Mouse (Mus musculus) MEL (cell line): ENCODE results near the gene Srd5a3.

ENCODE experiments used
- CHD2 ChIP-seq: IDR thresholded peaks from 2 replicates; pipeline ENCODE4 v1.6.1; 2011; ENCODE audit warnings: low read length, improper control_type of control experiment
- CTCF ChIP-seq, 3 experiments: IDR thresholded peaks in 2 of 3; conservative IDR thresholded peaks in 1 of 3; 2 replicates each; pipeline ENCODE4 v1.5.1; 2011 to 2012; ENCODE audit warnings: low read length in 3 of 3, low read depth in 2 of 3, mild to moderate bottlenecking in 2 of 3, improper control_type of control experiment in 1 of 3, inconsistent platforms in 1 of 3, mixed read lengths in 1 of 3, moderate library complexity in 1 of 3; ENCODE audit not compliant: control insufficient read depth in 1 of 3, insufficient read depth in 1 of 3, poor library complexity in 1 of 3, severe bottlenecking in 1 of 3
- E2F4 ChIP-seq: IDR thresholded peaks from 2 replicates; pipeline ENCODE4 v1.6.1; 2011; ENCODE audit warnings: low read depth, low read length, improper control_type of control experiment, borderline replicate concordance
- ELF1 ChIP-seq: IDR thresholded peaks from 2 replicates; pipeline ENCODE4 v1.6.1; 2014; ENCODE audit warnings: low read depth, mild to moderate bottlenecking, inconsistent platforms, low read length, improper control_type of control experiment, moderate library complexity
- JUND ChIP-seq: IDR thresholded peaks from 2 replicates; pipeline ENCODE4 v1.6.1; 2011; ENCODE audit warnings: low read depth, mild to moderate bottlenecking, improper control_type of control experiment, low read length
- MEF2A ChIP-seq: IDR thresholded peaks from 2 replicates; pipeline ENCODE4 v1.6.1; 2014; ENCODE audit warnings: low read depth, mild to moderate bottlenecking, inconsistent platforms, low read length, improper control_type of control experiment; ENCODE audit not compliant: poor library complexity, insufficient replicate concordance, severe bottlenecking; ENCODE audit errors: extremely low read depth
- MYC ChIP-seq: IDR thresholded peaks from 2 replicates; pipeline ENCODE4 v1.6.1; 2011; ENCODE audit warnings: low read depth, mild to moderate bottlenecking, low read length, improper control_type of control experiment, moderate library complexity
- NELFE ChIP-seq: IDR thresholded peaks from 2 replicates; pipeline ENCODE4 v1.6.1; 2011; ENCODE audit warnings: low read depth, low read length, improper control_type of control experiment
- POLR2A ChIP-seq, 2 experiments: IDR thresholded peaks; 2 replicates each; pipeline ENCODE4 v1.6.1; 2011 to 2012; ENCODE audit warnings: low read length in 2 of 2, mild to moderate bottlenecking in 2 of 2, control low read depth in 1 of 2, improper control_type of control experiment in 1 of 2, low read depth in 1 of 2, moderate library complexity in 1 of 2; ENCODE audit not compliant: control insufficient read depth in 1 of 2, insufficient read depth in 1 of 2, poor library complexity in 1 of 2
- POLR2AphosphoS5 ChIP-seq: IDR thresholded peaks from 2 replicates; pipeline ENCODE4 v1.6.1; 2012; ENCODE audit warnings: low read depth, borderline replicate concordance, mild to moderate bottlenecking, inconsistent platforms, low read length, moderate library complexity, mixed read lengths
- TAL1 ChIP-seq: IDR thresholded peaks from 2 replicates; pipeline ENCODE4 v1.6.1; 2012; ENCODE audit warnings: mild to moderate bottlenecking, inconsistent platforms, low read length, moderate library complexity, mixed read lengths
- ZC3H11A ChIP-seq: IDR thresholded peaks from 2 replicates; pipeline ENCODE4 v1.6.1; 2012; ENCODE audit warnings: low read depth, mild to moderate bottlenecking, inconsistent platforms, low read length, improper control_type of control experiment

DNA sequence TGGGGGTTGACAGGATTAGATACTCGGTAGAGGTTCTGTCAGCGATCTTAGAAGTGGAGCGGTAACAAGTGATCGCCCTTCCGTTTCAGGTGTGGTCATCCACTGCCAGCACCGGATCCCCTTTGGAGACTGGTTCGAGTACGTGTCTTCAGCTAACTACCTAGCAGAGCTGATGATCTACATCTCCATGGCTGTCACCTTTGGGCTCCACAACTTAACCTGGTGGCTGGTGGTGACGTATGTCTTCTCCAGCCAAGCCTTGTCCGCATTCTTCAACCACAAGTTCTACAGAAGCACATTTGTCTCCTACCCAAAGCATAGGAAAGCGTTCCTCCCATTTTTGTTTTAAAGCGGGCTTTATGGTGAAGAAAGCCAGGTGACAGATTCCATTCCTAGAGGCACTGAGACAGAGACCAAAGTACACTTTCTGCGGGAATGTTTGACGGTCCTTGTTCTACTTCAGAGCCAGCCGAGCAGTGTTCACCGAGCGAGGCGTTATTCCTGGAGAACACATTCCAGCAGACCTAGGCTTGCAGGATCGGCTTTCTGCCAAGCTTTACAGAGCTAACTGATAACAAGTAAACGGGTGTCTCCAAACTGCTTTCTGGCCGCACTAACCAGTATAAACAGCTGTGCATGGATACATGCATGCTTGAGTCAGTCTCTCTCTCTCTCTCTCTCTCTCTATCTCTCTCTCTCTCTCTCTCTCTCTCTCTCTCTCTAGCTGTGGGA is 14.5 kb downstream of the Srd5a3 start:
- TF ChIP-seq CTCF (IDR thresholded peaks at IDR 0.05 in 2 of 3, conservative IDR thresholded peaks at IDR 0.05 in 1 of 3; ENCODE audit: control insufficient read depth in 1 of 3, insufficient read depth in 1 of 3, low read depth in 2 of 3, low read length in 3 of 3, poor library complexity in 1 of 3, severe bottlenecking in 1 of 3) (no peak), POLR2A (IDR thresholded peaks at IDR 0.05; ENCODE audit: control insufficient read depth in 1 of 2, insufficient read depth in 1 of 2, low read depth in 1 of 2, low read length in 2 of 2, poor library complexity in 1 of 2) (no peak), POLR2AphosphoS5 (no peak), MEF2A (no peak), ZC3H11A (no peak), CHD2 (no peak), NELFE (no peak), JUND (no peak), E2F4 (no peak), ELF1 (no peak), MYC (no peak), TAL1 (no peak)
